Mouse (Mus musculus) layer of hippocampus, adult 2 months (tissue): Measurements from ENCODE around the gene Cenpi. TPM values are rescaled to one million over a fixed set of nuclear protein-coding genes. Genes with fewer than 3 reads are reported as not detected.
"Not testable (repeated sequence)": the region's sequence is repeated elsewhere in the genome, so short reads cannot be mapped to it uniquely, and the experiment has no call there.

Source experiments
- DNase-seq, 2 experiments: peaks; one replicate each; pipeline ENCODE4 v3.0.0; 2022; ENCODE audit warnings: low spot score in 2 of 2
- H3K27ac ChIP-seq: fragments of 200-600 bp; 2 replicates; pipeline ENCODE4 v1.8.1; 2022
- H3K4me3 ChIP-seq: fragments of 200-600 bp; 2 replicates; pipeline ENCODE4 v1.8.1; 2022; ENCODE audit warnings: mild to moderate bottlenecking
- CTCF ChIP-seq: fragments of 200-600 bp; conservative IDR thresholded peaks from 2 replicates; pipeline ENCODE4 v1.8.1; 2022; ENCODE audit warnings: antibody characterized with exemption, mild to moderate bottlenecking, moderate library complexity
- total RNA-seq, 2 experiments: library from RNA; stranded (reverse); gene quantifications; 2 replicates each; pipeline ENCODE4 v1.2.3; 2021

The Cenpi gene
- total RNA-seq, 2 experiments from 2014 or later = 0.23 to 0.42 TPM

GRCm38 (mm10) chrX:134303287-134303686 lies 4.6 kb upstream of the Cenpi start:
- no peak for TF ChIP-seq CTCF
- H3K27ac ChIP-seq = no peak overlapping the region
- no peak for DNase-seq
- no peak overlapping the region for H3K4me3 ChIP-seq

DNA sequence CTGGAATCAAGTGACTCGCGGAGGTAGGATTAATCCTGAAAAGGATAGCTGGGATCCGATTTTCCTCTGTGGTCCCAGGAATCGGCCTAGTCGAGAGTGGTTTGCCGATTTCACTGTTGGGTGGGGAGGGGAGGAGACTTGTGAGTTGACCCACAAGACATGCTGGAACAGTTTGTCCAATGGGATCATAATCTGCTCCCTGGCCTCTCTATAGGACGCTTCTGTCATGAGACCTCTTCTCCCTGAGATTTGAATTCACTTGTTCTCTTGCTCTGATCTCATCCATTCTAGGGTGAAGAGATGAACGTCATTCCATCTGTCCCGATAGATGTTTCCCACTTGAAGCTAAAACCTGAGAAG lies 371 bp downstream of the Cenpi start:
- DNase-seq = no peak
- Histone ChIP-seq H3K4me3 (peak overlapping the region; percentile 53), H3K27ac (no peak overlapping the region)
- TF ChIP-seq CTCF = no peak

DNA sequence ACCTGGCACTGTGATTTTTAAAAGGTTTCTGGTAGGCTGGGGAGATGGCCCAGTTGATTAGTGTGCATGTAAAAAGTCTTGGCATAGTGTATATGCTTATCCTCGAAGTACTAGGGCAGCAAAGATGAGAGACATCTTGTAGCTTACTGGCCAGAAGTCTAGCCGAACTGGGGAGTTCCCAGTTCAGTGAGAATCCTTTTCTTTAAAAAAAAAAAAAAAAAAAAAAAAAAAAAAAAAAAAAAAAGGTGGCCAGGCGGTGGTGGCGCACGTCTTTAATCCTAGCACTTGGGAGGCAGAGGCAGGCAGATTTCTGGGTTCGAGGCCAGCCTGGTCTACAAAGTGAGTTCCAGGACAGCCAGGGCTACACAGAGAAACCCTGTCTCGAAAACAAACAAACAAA lies 3.3 kb downstream of the Cenpi start:
- DNase-seq, H3K4me3 ChIP-seq, H3K27ac ChIP-seq: not testable (repeated sequence)

- Histone ChIP-seq H3K27ac (no peak overlapping the region), H3K4me3 (no peak overlapping the region)
- DNase-seq = no peak
- peak; percentile 76 for TF ChIP-seq CTCF
Measured at GRCm38 (mm10) chrX:134319153-134319932, 11.5 kb downstream of the Cenpi start.

DNA sequence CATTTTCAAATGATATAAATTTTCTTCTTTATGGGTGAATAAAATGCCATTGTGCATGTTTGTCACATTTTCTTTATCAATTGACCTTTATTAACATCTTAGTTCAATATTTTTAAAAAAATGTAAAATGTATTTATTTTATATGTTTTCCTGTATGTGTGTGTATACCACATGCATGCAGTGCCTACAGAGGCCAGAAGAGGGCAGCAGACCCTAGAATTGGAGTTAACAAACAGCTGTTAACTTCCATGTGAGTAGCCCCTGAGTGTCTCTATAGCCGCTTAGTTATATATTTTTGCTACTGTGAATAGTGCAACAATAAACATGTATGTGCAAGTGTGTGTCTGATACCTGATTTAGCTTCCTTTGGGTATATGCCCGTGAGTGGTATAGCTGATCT lies 25.4 kb downstream of the Cenpi start:
- no peak overlapping the region for H3K27ac ChIP-seq
- DNase-seq = no peak
- peak; percentile 74 for TF ChIP-seq CTCF
- no peak overlapping the region for H3K4me3 ChIP-seq

DNA sequence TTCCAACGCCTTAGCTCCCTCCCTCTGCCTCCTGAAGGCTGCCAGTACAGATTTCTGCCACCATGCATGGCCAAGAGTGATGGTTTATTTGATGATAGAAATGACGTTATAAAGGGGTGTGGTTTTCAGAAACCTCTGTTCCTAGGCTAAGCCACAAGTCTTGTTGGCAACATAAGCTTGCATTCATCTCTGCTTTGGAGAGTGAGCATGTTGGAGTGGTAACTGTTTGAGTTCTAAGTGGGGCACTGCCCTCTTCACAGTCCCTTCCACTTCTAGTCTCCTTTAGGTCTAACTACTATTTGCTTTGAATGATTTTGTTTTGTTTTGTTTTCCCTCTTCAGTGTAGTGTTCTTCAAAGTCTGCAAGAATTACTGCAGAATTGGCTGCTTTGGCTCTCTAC lies 34.9 kb downstream of the Cenpi start:
- no peak overlapping the region for H3K27ac ChIP-seq
- no peak for DNase-seq
- no peak overlapping the region for H3K4me3 ChIP-seq
- no peak for TF ChIP-seq CTCF

DNA sequence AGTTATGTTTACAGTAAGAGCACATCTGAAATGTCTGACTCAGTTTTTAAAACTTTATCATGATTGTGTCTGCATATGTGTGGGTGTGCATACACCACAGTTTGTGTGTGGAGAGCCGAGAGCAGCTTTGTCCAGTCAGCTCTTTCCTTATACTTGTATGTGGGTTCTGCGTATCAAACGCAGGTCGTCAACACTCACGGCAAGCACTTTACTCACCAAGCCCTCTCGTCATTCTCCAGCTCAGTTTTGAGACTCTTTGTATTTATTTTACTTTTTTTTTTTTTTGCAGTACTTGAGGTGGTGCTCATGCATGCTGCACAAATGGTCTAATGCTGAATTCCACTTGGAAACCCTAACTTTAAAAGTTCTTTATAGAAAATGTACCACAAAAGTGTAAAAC lies 42.3 kb downstream of the Cenpi start:
- H3K27ac ChIP-seq = no peak overlapping the region
- TF ChIP-seq CTCF = no peak
- H3K4me3 ChIP-seq = no peak overlapping the region
- no peak for DNase-seq

DNA sequence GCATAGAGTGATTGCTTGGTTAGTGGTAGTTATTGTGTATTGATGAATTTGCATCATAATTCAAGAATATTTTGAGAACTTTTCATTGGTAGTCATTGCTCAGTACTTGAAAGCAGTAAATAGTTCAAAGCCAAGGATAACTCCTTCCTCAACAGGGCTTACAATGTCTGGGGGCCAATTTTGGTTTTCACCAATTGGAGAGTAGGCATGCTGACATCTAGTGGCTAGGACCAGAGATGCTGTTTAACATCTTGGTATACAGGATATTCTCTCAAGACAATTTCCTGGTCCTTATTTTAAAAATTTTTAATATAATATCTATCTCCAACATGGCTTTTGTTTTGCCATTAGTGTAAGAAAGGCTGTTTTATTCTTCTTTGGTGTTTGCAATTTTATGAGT lies 46.0 kb downstream of the Cenpi start:
- peak; percentile 73 for TF ChIP-seq CTCF
- Histone ChIP-seq H3K27ac (no peak overlapping the region), H3K4me3 (no peak overlapping the region)
- no peak for DNase-seq

DNA sequence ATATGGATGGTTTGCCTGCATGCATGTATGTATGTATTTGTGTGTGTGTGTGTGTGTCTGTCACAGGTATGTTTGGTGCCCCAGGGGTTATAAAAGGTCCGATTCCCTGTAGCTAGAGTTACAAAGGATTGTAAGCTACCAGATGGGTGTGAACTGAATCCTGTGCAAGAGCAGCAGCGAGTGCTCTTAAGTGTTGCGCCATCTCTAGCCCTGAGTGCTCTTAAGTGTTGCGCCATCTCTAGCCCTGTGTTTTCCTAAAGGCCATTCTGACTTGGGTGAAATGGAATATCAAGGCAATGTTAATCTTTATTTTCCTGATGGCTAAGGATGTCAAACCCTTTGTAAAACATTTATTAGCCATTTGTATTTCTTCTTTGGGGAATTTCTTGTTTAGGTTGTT lies 51.5 kb downstream of the Cenpi start:
- no peak overlapping the region for H3K27ac ChIP-seq
- DNase-seq = no peak
- no peak for TF ChIP-seq CTCF
- no peak overlapping the region for H3K4me3 ChIP-seq

DNA sequence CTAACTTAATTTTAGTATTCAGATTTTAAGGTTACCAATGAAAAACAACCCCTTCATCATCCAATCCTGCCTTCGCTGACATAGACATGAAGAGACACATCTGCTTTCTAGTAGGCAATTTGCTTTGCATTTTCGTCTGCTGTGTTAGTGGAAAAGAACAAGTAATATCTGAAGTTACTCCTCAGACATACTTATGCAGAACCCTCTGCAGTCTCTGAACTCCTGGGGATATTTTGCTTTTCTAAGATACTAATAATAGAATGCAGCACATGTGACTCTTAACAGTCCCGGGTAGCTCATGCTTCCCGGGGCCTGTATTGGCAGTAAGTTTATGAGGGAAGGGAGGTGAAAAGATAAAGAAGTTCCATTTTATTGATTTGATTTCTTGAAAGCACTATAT lies 54.3 kb downstream of the Cenpi start:
- Histone ChIP-seq H3K4me3 (no peak overlapping the region), H3K27ac (no peak overlapping the region)
- TF ChIP-seq CTCF = no peak
- no peak for DNase-seq

GRCm38 (mm10) chrX:134365421-134365820 lies 57.5 kb downstream of the Cenpi start:
- DNase-seq = no peak
- H3K4me3 ChIP-seq = no peak overlapping the region
- TF ChIP-seq CTCF = no peak
- H3K27ac ChIP-seq = no peak overlapping the region

DNA sequence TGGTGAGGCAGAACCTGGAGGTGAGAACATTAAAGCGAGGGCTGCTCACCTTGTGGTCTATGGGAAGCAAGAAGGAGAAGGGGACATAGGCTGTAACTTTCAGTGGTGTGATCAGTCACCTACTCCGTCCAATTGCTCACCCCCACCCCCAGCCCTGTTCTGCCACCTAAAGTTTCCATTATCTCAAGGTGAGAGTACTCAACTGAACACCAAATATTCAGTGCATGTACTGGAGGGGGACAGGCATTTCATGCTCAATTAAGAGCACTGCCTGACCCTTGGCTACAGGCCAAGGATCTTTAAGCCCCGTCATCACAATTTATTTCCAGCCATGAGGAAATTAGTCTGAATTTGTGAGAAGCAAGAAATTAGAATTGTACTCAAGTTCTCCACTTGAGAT lies 58.7 kb downstream of the Cenpi start:
- Histone ChIP-seq H3K4me3 (no peak overlapping the region), H3K27ac (no peak overlapping the region)
- no peak for DNase-seq
- no peak for TF ChIP-seq CTCF

GRCm38 (mm10) chrX:134371279-134371678 lies 63.4 kb downstream of the Cenpi start:
- no peak overlapping the region for H3K27ac ChIP-seq
- DNase-seq = no peak
- H3K4me3 ChIP-seq = no peak overlapping the region
- TF ChIP-seq CTCF = peak; percentile 32

- no peak for TF ChIP-seq CTCF
- H3K27ac ChIP-seq = no peak overlapping the region
- no peak for DNase-seq
- no peak overlapping the region for H3K4me3 ChIP-seq
Measured at GRCm38 (mm10) chrX:134374190-134374589, 66.3 kb downstream of the Cenpi start.

GRCm38 (mm10) chrX:134384896-134385295 lies 77.0 kb downstream of the Cenpi start:
- no peak for TF ChIP-seq CTCF
- no peak overlapping the region for H3K4me3 ChIP-seq
- DNase-seq = no peak

More at GRCm38 (mm10) chrX:134384896-134385295, 77.0 kb downstream of the Cenpi start:
- no peak overlapping the region for H3K27ac ChIP-seq
